ENCODE assay signal across 8 mouse cellular contexts in genomic region chr10:79780664-79781015, GRCm38 (mm10). TPM values are rescaled to one million over a fixed set of nuclear protein-coding genes. Genes with fewer than 3 reads are reported as not detected.
DNase-seq lines count a peak whose midpoint lies in the region; ATAC-seq and TF ChIP-seq lines count a peak whose summit lies in the region.

No protein-coding gene starts in this region.

- peaks cover 5% of the 10 kb centered on the region for H3K4me1 ChIP-seq in bone marrow macrophage, adult 2 months (ENCODE audit: control insufficient read depth, insufficient read depth, low read length)
- peaks cover 25% of the 10 kb centered on the region for H3K4me1 ChIP-seq in forebrain, embryonic 15.5 days
- H3K4me1 ChIP-seq in liver, embryonic 11.5 days (replicated peaks; ENCODE audit: control insufficient read depth, insufficient read depth, low read length), result peaks cover 20% of the 10 kb centered on the region
- H3K4me1 ChIP-seq in neural tube, embryonic 15.5 days, result peaks cover 37% of the 10 kb centered on the region

- WGBS in forebrain, embryonic 15.5 days, result 0% methylated on average over 12 of the region's 13 CpGs
- 2% methylated on average over 13 of the region's 13 CpGs for WGBS in liver, embryonic 11.5 days
- 0% methylated on average over 13 of the region's 13 CpGs for WGBS in neural tube, embryonic 15.5 days

- H3K27me3 ChIP-seq in forebrain, embryonic 15.5 days, result peaks cover 52% of the 10 kb centered on the region
- peaks cover 49% of the 10 kb centered on the region for H3K27me3 ChIP-seq in liver, embryonic 11.5 days (replicated peaks; ENCODE audit: control insufficient read depth, insufficient read depth, low read length)
- H3K27me3 ChIP-seq in neural tube, embryonic 15.5 days (replicated peaks), result peaks cover 46% of the 10 kb centered on the region

- no peaks in the 10 kb centered on the region for H3K9me3 ChIP-seq in forebrain, embryonic 15.5 days
- H3K9me3 ChIP-seq in liver, embryonic 11.5 days (ENCODE audit: control insufficient read depth, low read length), result no peaks in the 10 kb centered on the region
- H3K9me3 ChIP-seq in neural tube, embryonic 15.5 days (replicated peaks), result no peaks in the 10 kb centered on the region

- DNase-seq in layer of hippocampus, adult 2 months (ENCODE audit: low spot score in 2 of 2), result peak; percentile 61 to 78
- DNase-seq in layer of hippocampus, adult 9-11 months, result no peak
- DNase-seq in liver, embryonic 11.5 days (ENCODE audit: low spot score), result no peak
- DNase-seq in right cerebral cortex, postnatal 25 days, result no peak

- H3K4me2 ChIP-seq in forebrain, embryonic 15.5 days (replicated peaks), result peak overlapping the region; percentile 67
- peak overlapping the region; percentile 85 for H3K4me2 ChIP-seq in liver, embryonic 11.5 days
- peak overlapping the region; percentile 90 for H3K4me2 ChIP-seq in neural tube, embryonic 15.5 days

- no peaks in the 10 kb centered on the region for H3K36me3 ChIP-seq in forebrain, embryonic 15.5 days
- no peaks in the 10 kb centered on the region for H3K36me3 ChIP-seq in liver, embryonic 11.5 days (ENCODE audit: control insufficient read depth, insufficient read depth, low read length)
- H3K36me3 ChIP-seq in neural tube, embryonic 15.5 days, result no peaks in the 10 kb centered on the region

- peak overlapping the region; percentile 73 for H3K4me3 ChIP-seq in layer of hippocampus, adult 2 months
- peak overlapping the region; percentile 78 for H3K4me3 ChIP-seq in bone marrow macrophage, adult 2 months (ENCODE audit: insufficient read depth, low read length)
- H3K4me3 ChIP-seq in forebrain, embryonic 15.5 days, result peak overlapping the region; percentile 43
- peak overlapping the region; percentile 46 for H3K4me3 ChIP-seq in liver, embryonic 11.5 days (ENCODE audit: low read depth, low read length)
- peak overlapping the region; percentile 49 for H3K4me3 ChIP-seq in neural tube, embryonic 15.5 days (replicated peaks)

- TF ChIP-seq CTCF in layer of hippocampus, adult 2 months (conservative IDR thresholded peaks at IDR 0.05), result no peak
- TF ChIP-seq CTCF in bone marrow macrophage, adult 2 months (IDR thresholded peaks at IDR 0.05; ENCODE audit: low read depth, low read length), result no peak

- TF ChIP-seq POLR2A in bone marrow macrophage, adult 2 months (IDR thresholded peaks at IDR 0.05; ENCODE audit: borderline replicate concordance, low read depth, low read length), result no peak

- ATAC-seq in forebrain, embryonic 15.5 days (replicated peaks), result no peak
- ATAC-seq in liver, embryonic 11.5 days (replicated peaks; ENCODE audit: low FRiP score), result no peak
- ATAC-seq in neural tube, embryonic 15.5 days (ENCODE audit: low FRiP score), result no peak; the same call in 1 of the 2 replicates
- ATAC-seq in monocyte, adult 5-6 weeks (replicated peaks; ENCODE audit: insufficient number of reproducible peaks, low FRiP score, low TSS enrichment, poor library complexity, severe bottlenecking), result no peak; the same call in 1 of the 2 replicates

- no peak overlapping the region for H3K27ac ChIP-seq in layer of hippocampus, adult 2 months
- H3K27ac ChIP-seq in bone marrow macrophage, adult 2 months (ENCODE audit: insufficient read depth, low read depth, low read length), result no peak overlapping the region
- no peak overlapping the region for H3K27ac ChIP-seq in forebrain, embryonic 15.5 days (replicated peaks)
- no peak overlapping the region for H3K27ac ChIP-seq in liver, embryonic 11.5 days (ENCODE audit: low read depth, low read length)
- H3K27ac ChIP-seq in neural tube, embryonic 15.5 days (replicated peaks), result 0 out of 2 replicates have a peak overlapping the region, but pooled peaks have one; percentile 45

- peak overlapping the region; percentile 28; the same call in 1 of the 2 replicates for H3K9ac ChIP-seq in forebrain, embryonic 15.5 days (replicated peaks)
- no peak overlapping the region for H3K9ac ChIP-seq in liver, embryonic 11.5 days (ENCODE audit: low read depth, low read length)
- peak overlapping the region; percentile 45 for H3K9ac ChIP-seq in neural tube, embryonic 15.5 days (replicated peaks)

RNA-seq across cellular contexts. Expression of gene Fstl3, which starts 3.6 kb away (rescaled TPM):
- 1 to 10 TPM; 2.5 to 2.7 TPM for total RNA-seq in layer of hippocampus, adult 2 months (2021)
- 1.0 and 1.1 TPM in 2 replicates for polyA plus RNA-seq in bone marrow macrophage, adult 2 months (2012; ENCODE audit: insufficient read depth, insufficient read length, missing spikeins)
- 0.83 and 0.84 TPM in 2 replicates for polyA plus RNA-seq in forebrain, embryonic 15.5 days (2015; fragmentation: Nextera tagmentation; extraction: Ambion mirVana)
- polyA plus RNA-seq in liver, embryonic 11.5 days (2014; fragmentation: Nextera tagmentation; extraction: Ambion mirVana), result 1.8 and 2.6 TPM in 2 replicates
- polyA plus RNA-seq in neural tube, embryonic 15.5 days (2015; fragmentation: Nextera tagmentation; extraction: Ambion mirVana), result 2.6 and 4.5 TPM in 2 replicates
- total RNA-seq in monocyte, adult 5-6 weeks (2017), result 1.3 to 3.3 TPM (median 2.0 TPM) in 3 replicates

RNA-seq across cellular contexts. Expression of gene Prss57, which starts 10.1 kb away (rescaled TPM):
- total RNA-seq in layer of hippocampus, adult 2 months (2021), result under 1 TPM; 0.26 to 0.37 TPM
- polyA plus RNA-seq in bone marrow macrophage, adult 2 months (2012; ENCODE audit: insufficient read depth, insufficient read length, missing spikeins), result not detected in 2 replicates
- 0.25 and 0.43 TPM in 2 replicates for polyA plus RNA-seq in forebrain, embryonic 15.5 days (2015; fragmentation: Nextera tagmentation; extraction: Ambion mirVana)
- 1.5 and 1.7 TPM in 2 replicates for polyA plus RNA-seq in liver, embryonic 11.5 days (2014; fragmentation: Nextera tagmentation; extraction: Ambion mirVana)
- 0.14 and 10.2 TPM in 2 replicates for polyA plus RNA-seq in neural tube, embryonic 15.5 days (2015; fragmentation: Nextera tagmentation; extraction: Ambion mirVana)
- 0.21 to 2.1 TPM in 2 of 3 replicates, not detected in the other for total RNA-seq in monocyte, adult 5-6 weeks (2017)

RNA-seq across cellular contexts. Expression of gene Palm, which starts 12.7 kb away (rescaled TPM):
- total RNA-seq in layer of hippocampus, adult 2 months (2021), result 100 to 1,000 TPM; 275 to 277 TPM
- polyA plus RNA-seq in bone marrow macrophage, adult 2 months (2012; ENCODE audit: insufficient read depth, insufficient read length, missing spikeins), result 2.9 and 3.4 TPM in 2 replicates
- 317 and 325 TPM in 2 replicates for polyA plus RNA-seq in forebrain, embryonic 15.5 days (2015; fragmentation: Nextera tagmentation; extraction: Ambion mirVana)
- 27.6 and 28.6 TPM in 2 replicates for polyA plus RNA-seq in liver, embryonic 11.5 days (2014; fragmentation: Nextera tagmentation; extraction: Ambion mirVana)
- 227 and 256 TPM in 2 replicates for polyA plus RNA-seq in neural tube, embryonic 15.5 days (2015; fragmentation: Nextera tagmentation; extraction: Ambion mirVana)
- 21.3 to 30.9 TPM (median 27.0 TPM) in 3 replicates for total RNA-seq in monocyte, adult 5-6 weeks (2017)

RNA-seq across cellular contexts. Expression of gene Rnf126, which starts 13.9 kb away (rescaled TPM):
- total RNA-seq in layer of hippocampus, adult 2 months (2021), result 10 to 100 TPM; 85.0 to 88.3 TPM
- polyA plus RNA-seq in bone marrow macrophage, adult 2 months (2012; ENCODE audit: insufficient read depth, insufficient read length, missing spikeins), result 23.3 and 27.6 TPM in 2 replicates
- polyA plus RNA-seq in forebrain, embryonic 15.5 days (2015; fragmentation: Nextera tagmentation; extraction: Ambion mirVana), result 94.9 and 108 TPM in 2 replicates
- 105 and 119 TPM in 2 replicates for polyA plus RNA-seq in liver, embryonic 11.5 days (2014; fragmentation: Nextera tagmentation; extraction: Ambion mirVana)
- polyA plus RNA-seq in neural tube, embryonic 15.5 days (2015; fragmentation: Nextera tagmentation; extraction: Ambion mirVana), result 108 and 110 TPM in 2 replicates
- 3.5 to 18.0 TPM (median 8.8 TPM) in 3 replicates for total RNA-seq in monocyte, adult 5-6 weeks (2017)

RNA-seq across cellular contexts. Expression of gene Fgf22, which starts 25.8 kb away (rescaled TPM):
- total RNA-seq in layer of hippocampus, adult 2 months (2021), result 1 to 10 TPM; 1.9 to 2.8 TPM
- not detected in 2 replicates for polyA plus RNA-seq in bone marrow macrophage, adult 2 months (2012; ENCODE audit: insufficient read depth, insufficient read length, missing spikeins)
- polyA plus RNA-seq in forebrain, embryonic 15.5 days (2015; fragmentation: Nextera tagmentation; extraction: Ambion mirVana), result 0.69 and 0.72 TPM in 2 replicates
- 0.23 TPM in 1 of 2 replicates, not detected in the other for polyA plus RNA-seq in liver, embryonic 11.5 days (2014; fragmentation: Nextera tagmentation; extraction: Ambion mirVana)
- 2.7 and 3.4 TPM in 2 replicates for polyA plus RNA-seq in neural tube, embryonic 15.5 days (2015; fragmentation: Nextera tagmentation; extraction: Ambion mirVana)
- total RNA-seq in monocyte, adult 5-6 weeks (2017), result not detected in 3 replicates

Comparison
In these comparisons a context has a peak if more than half of its experiments do, and no peak if none do; other contexts are left out.
1. DNase-seq: peak in layer of hippocampus, adult 2 months (2 of 2); none in layer of hippocampus, adult 9-11 months (single experiment), liver, embryonic 11.5 days (single experiment) and right cerebral cortex, postnatal 25 days (single experiment).
2. Peak in every context shown above with its lines, with median percentiles within 50 percentile points of each other: H3K4me3 ChIP-seq and H3K4me2 ChIP-seq.